Mouse (Mus musculus): ENCODE results near the gene Atm. TPM values are rescaled to one million over a fixed set of nuclear protein-coding genes. Genes with fewer than 3 reads are reported as not detected.

Gene Atm
- 41.2 TPM for polyA plus RNA-seq (2017; shearing (Covaris generic))

DNA sequence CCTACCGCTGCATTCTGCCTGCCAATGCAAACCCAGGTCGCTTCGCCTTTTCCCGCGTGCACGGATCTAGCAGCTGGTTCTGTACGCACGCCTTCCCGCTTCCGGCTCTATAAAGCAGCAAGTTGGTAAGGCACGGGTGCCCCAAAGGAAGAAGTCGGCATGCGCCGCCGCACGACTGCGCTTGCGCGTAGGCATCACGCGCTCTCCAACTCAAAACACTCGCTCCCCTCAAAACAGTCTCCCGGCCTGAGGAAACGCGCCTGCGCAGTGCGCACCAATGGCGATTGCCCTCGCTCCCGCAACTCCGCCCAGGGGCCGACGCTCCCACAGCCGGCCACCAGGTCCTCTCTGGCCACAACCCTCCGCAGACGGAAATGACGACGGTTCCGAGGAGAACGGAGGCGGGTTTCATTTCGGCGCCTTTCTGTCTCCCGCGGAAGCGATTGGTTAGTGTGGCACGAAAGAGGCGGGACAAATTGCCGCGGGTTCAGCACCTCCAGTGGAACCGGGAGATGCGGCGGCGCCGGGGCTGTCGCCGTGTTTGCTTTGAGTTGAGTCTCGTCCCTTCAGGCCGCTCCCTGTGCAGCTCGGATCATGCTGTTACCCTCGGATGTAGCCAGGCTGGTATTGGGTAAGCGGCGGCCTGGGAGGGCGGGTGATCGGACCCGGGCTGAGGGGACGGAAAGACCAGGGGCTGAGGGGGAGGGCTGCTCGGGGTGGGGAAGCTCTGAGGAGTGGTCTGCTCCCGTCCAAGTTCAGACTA lies at the start of gene Atm, which contains the start of gene Npat:
Gene Atm, minus strand, starts transcription at position 183 of the 763 bp plus-strand sequence.
Gene Npat, plus strand, starts transcription at position 490 of the 763 bp plus-strand sequence.

DNA sequence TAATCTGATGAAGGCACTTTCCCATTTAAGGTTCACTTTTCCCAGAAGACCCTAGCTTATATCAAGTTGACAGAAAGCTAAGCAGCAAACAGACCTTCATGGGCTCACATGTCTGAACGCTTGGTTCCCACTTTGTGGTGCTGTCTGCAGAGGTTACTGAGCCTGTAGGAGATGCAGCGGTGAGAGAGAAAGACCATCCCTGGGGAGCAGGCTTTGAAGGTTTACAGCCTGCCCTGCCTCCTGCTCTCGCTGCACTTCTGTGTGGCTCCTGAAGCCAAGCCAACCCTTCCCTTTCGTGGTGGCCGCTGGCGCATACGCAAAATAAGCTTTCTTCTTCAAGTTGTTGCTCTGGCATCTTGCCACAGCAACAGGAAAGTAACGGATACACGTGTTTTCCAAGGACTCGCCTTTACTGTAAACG lies 134.2 kb downstream of the Atm start, which contains the start of gene 4930550C14Rik:
Gene 4930550C14Rik, plus strand, starts transcription at position 35 of the 421 bp plus-strand sequence.

Other genes with a start within 250 kb of the Atm start
- 0.95 TPM for gene Exph5, start 235.1 kb downstream of the Atm start, polyA plus RNA-seq (2017; shearing (Covaris generic))
- 3.2 TPM for gene Kdelc2, start 152.7 kb downstream of the Atm start, polyA plus RNA-seq (2017; shearing (Covaris generic))
- 0.76 TPM for gene 4930550C14Rik, start 134.4 kb downstream of the Atm start, polyA plus RNA-seq (2017; shearing (Covaris generic))
- 23.8 TPM for gene Npat, start 307 bp upstream of the Atm start, polyA plus RNA-seq (2017; shearing (Covaris generic))
- 81.8 TPM for gene Acat1, start 73.6 kb upstream of the Atm start, polyA plus RNA-seq (2017; shearing (Covaris generic))
- gene Cul5, start 133.3 kb upstream of the Atm start, polyA plus RNA-seq (2017; shearing (Covaris generic)): 26.0 TPM
- 0.26 TPM for gene Rab39, start 169.5 kb upstream of the Atm start, polyA plus RNA-seq (2017; shearing (Covaris generic))
- 24.7 TPM for gene Slc35f2, start 234.8 kb upstream of the Atm start, polyA plus RNA-seq (2017; shearing (Covaris generic))

Data from inflammation-experienced regulatory T-cells, adult 16 weeks (primary cell).